Mouse (Mus musculus) ES-E14 (cell line): Measurements from ENCODE around the gene Rabgap1l.

ENCODE experiments used
- CHD2 ChIP-seq: IDR thresholded peaks from 2 replicates; pipeline ENCODE4 v1.6.1; 2014; ENCODE audit warnings: mild to moderate bottlenecking, low read depth, low read length, inconsistent platforms
- ZC3H11A ChIP-seq: IDR thresholded peaks from 2 replicates; pipeline ENCODE4 v1.6.1; 2012; ENCODE audit warnings: low read depth, mild to moderate bottlenecking, inconsistent platforms, low read length, borderline replicate concordance

GRCm38 (mm10) chr1:160306866-160307616 is 486.0 kb downstream of the Rabgap1l start:
- TF ChIP-seq CHD2 (no peak), ZC3H11A (no peak)
